Mouse (Mus musculus): ENCODE measurements around the gene Gm3676. TPM values are rescaled to one million over a fixed set of nuclear protein-coding genes. Genes with fewer than 3 reads are reported as not detected.
"Not testable (repeated sequence)": the region's sequence is repeated elsewhere in the genome, so short reads cannot be mapped to it uniquely, and the experiment has no call there.

Gene Gm3676
- polyA plus RNA-seq (2015; fragmentation: Nextera tagmentation; extraction: Ambion mirVana): not detected in 2 replicates

DNA sequence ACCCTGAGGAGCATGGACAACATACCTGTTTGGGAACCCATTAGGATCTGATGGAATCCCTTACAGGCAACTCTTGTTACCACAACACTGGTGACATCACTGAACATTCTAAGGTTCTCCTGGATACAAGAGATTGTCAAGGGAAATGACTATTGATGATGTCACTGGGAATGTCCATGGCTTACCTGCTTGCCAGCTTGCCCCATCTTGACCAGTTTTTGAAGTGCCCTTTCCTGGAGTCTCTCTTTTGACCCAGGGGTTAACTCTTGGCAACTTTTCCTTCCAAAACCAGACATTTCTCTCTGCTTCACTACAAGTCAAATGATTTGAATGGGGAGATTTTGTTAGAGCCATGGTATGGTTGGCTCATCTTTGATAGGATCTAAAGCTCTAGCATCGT lies at the start of gene Gm3676:
Gene Gm3676, minus strand, starts transcription at position 101 of the 400 bp plus-strand sequence.
- H3K36me3 ChIP-seq (ENCODE audit: insufficient read depth, low read length); H3K4me2 ChIP-seq (replicated peaks; ENCODE audit: low read depth, low read length); H3K4me3 ChIP-seq (ENCODE audit: low read depth, low read length); ATAC-seq; H3K4me1 ChIP-seq (ENCODE audit: insufficient read depth, low read depth, low read length); H3K27me3 ChIP-seq (replicated peaks; ENCODE audit: insufficient read depth, low read length); H3K27ac ChIP-seq (ENCODE audit: low read length); H3K9me3 ChIP-seq (ENCODE audit: low read length); H3K9ac ChIP-seq (replicated peaks; ENCODE audit: low read depth); DNase-seq (ENCODE audit: low spot score): not testable (repeated sequence)
- WGBS: no CpG with 5 or more reads among the region's 1 CpGs

- H3K4me2 ChIP-seq (replicated peaks; ENCODE audit: low read depth, low read length): not testable (repeated sequence)
- 74% methylated on average over 2 of the region's 2 CpGs for WGBS
Observed at GRCm38 (mm10) chr14:41648176-41648575, 1.9 kb upstream of the Gm3676 start.

GRCm38 (mm10) chr14:41630144-41630543 lies 16.1 kb downstream of the Gm3676 start:
- DNase-seq (ENCODE audit: low spot score); H3K36me3 ChIP-seq (ENCODE audit: insufficient read depth, low read length); H3K4me3 ChIP-seq (ENCODE audit: low read depth, low read length); H3K27ac ChIP-seq (ENCODE audit: low read length); H3K27me3 ChIP-seq (replicated peaks; ENCODE audit: insufficient read depth, low read length); H3K9ac ChIP-seq (replicated peaks; ENCODE audit: low read depth); H3K9me3 ChIP-seq (ENCODE audit: low read length); H3K4me1 ChIP-seq (ENCODE audit: insufficient read depth, low read depth, low read length); H3K4me2 ChIP-seq (replicated peaks; ENCODE audit: low read depth, low read length); ATAC-seq: not testable (repeated sequence)
- 89% methylated on average over 9 of the region's 11 CpGs for WGBS

More at GRCm38 (mm10) chr14:41648176-41648575, 1.9 kb upstream of the Gm3676 start:
- H3K36me3 ChIP-seq (ENCODE audit: insufficient read depth, low read length); H3K4me3 ChIP-seq (ENCODE audit: low read depth, low read length); ATAC-seq; DNase-seq (ENCODE audit: low spot score); H3K9ac ChIP-seq (replicated peaks; ENCODE audit: low read depth); H3K4me1 ChIP-seq (ENCODE audit: insufficient read depth, low read depth, low read length); H3K9me3 ChIP-seq (ENCODE audit: low read length); H3K27ac ChIP-seq (ENCODE audit: low read length); H3K27me3 ChIP-seq (replicated peaks; ENCODE audit: insufficient read depth, low read length): not testable (repeated sequence)

DNA sequence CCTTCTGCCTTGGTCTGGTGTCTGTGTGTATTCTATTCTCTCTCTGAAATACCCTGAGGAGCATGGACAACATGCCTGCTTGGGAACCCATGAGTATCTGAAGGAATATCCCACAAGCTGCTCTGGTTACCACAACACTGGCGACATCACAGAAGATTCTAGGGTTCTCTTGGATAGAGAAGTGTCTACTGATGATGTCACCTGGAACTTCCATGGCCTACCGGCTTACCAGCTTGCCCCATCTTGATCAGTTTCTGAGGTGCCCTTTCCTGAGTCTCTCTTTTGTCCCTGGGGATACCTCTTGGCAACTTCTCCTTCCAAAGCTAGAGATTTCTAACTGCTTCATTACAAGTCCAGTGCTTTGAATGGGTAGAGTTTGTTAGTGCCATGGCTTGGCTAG lies 21.8 kb downstream of the Gm3676 start, which contains the start of gene Gm3072:
Gene Gm3072, minus strand, starts transcription at position 101 of the 400 bp plus-strand sequence.
- H3K9me3 ChIP-seq (ENCODE audit: low read length); H3K4me3 ChIP-seq (ENCODE audit: low read depth, low read length); H3K27me3 ChIP-seq (replicated peaks; ENCODE audit: insufficient read depth, low read length); DNase-seq (ENCODE audit: low spot score); H3K4me2 ChIP-seq (replicated peaks; ENCODE audit: low read depth, low read length); H3K9ac ChIP-seq (replicated peaks; ENCODE audit: low read depth); ATAC-seq; H3K4me1 ChIP-seq (ENCODE audit: insufficient read depth, low read depth, low read length); H3K36me3 ChIP-seq (ENCODE audit: insufficient read depth, low read length); H3K27ac ChIP-seq (ENCODE audit: low read length): not testable (repeated sequence)
- 63% methylated on average over 1 of the region's 2 CpGs for WGBS

DNA sequence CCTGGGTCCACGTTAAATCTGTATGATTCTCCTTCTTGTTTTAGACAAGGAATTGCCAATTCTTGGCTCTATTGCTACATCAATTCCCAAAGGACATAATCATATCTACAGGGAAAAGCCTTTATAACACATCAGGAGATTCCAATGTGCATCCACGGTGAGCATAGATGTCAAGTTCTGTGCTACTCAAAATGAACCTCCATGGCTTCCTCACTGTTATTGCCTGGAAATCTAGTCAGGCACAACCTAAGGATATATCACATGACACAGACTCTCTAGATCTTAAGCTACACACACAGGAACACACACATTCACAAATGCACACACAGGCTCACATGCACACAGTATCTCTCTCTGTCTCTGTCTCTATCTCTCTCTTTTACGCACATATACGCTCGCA lies 23.8 kb downstream of the Gm3676 start:
- not testable (repeated sequence) for DNase-seq (ENCODE audit: low spot score); H3K4me3 ChIP-seq (ENCODE audit: low read depth, low read length); H3K27me3 ChIP-seq (replicated peaks; ENCODE audit: insufficient read depth, low read length); H3K4me1 ChIP-seq (ENCODE audit: insufficient read depth, low read depth, low read length); H3K9me3 ChIP-seq (ENCODE audit: low read length); H3K4me2 ChIP-seq (replicated peaks; ENCODE audit: low read depth, low read length); ATAC-seq; H3K27ac ChIP-seq (ENCODE audit: low read length); H3K36me3 ChIP-seq (ENCODE audit: insufficient read depth, low read length); H3K9ac ChIP-seq (replicated peaks; ENCODE audit: low read depth)
- 95% methylated on average over 4 of the region's 5 CpGs for WGBS

GRCm38 (mm10) chr14:41610690-41611089 lies 35.6 kb downstream of the Gm3676 start:
- not testable (repeated sequence) for H3K9me3 ChIP-seq (ENCODE audit: low read length); H3K4me3 ChIP-seq (ENCODE audit: low read depth, low read length); H3K4me1 ChIP-seq (ENCODE audit: insufficient read depth, low read depth, low read length); H3K27ac ChIP-seq (ENCODE audit: low read length); H3K27me3 ChIP-seq (replicated peaks; ENCODE audit: insufficient read depth, low read length); DNase-seq (ENCODE audit: low spot score); H3K4me2 ChIP-seq (replicated peaks; ENCODE audit: low read depth, low read length); H3K9ac ChIP-seq (replicated peaks; ENCODE audit: low read depth); ATAC-seq; H3K36me3 ChIP-seq (ENCODE audit: insufficient read depth, low read length)
- 85% methylated on average over 1 of the region's 1 CpGs for WGBS

- H3K4me1 ChIP-seq (ENCODE audit: insufficient read depth, low read depth, low read length); H3K36me3 ChIP-seq (ENCODE audit: insufficient read depth, low read length); ATAC-seq; H3K9ac ChIP-seq (replicated peaks; ENCODE audit: low read depth); DNase-seq (ENCODE audit: low spot score); H3K27me3 ChIP-seq (replicated peaks; ENCODE audit: insufficient read depth, low read length); H3K9me3 ChIP-seq (ENCODE audit: low read length); H3K4me3 ChIP-seq (ENCODE audit: low read depth, low read length); H3K4me2 ChIP-seq (replicated peaks; ENCODE audit: low read depth, low read length); H3K27ac ChIP-seq (ENCODE audit: low read length): not testable (repeated sequence)
- 89% methylated on average over 15 of the region's 15 CpGs for WGBS
Observed at GRCm38 (mm10) chr14:41600935-41601334, 45.4 kb downstream of the Gm3676 start.

Other genes with a start within 250 kb of the Gm3676 start
- gene Gm6482, start 238.2 kb downstream of the Gm3676 start, polyA plus RNA-seq (2015; fragmentation: Nextera tagmentation; extraction: Ambion mirVana): not detected in 2 replicates
- not detected in 2 replicates for gene Gm7954, start 193.0 kb downstream of the Gm3676 start, polyA plus RNA-seq (2015; fragmentation: Nextera tagmentation; extraction: Ambion mirVana)
- gene Gm3486, start 157.0 kb downstream of the Gm3676 start, polyA plus RNA-seq (2015; fragmentation: Nextera tagmentation; extraction: Ambion mirVana): not detected in 2 replicates
- not detected in 2 replicates for gene Gm7970, start 90.9 kb downstream of the Gm3676 start, polyA plus RNA-seq (2015; fragmentation: Nextera tagmentation; extraction: Ambion mirVana)
- gene 1700049E17Rik2, start 73.3 kb downstream of the Gm3676 start, polyA plus RNA-seq (2015; fragmentation: Nextera tagmentation; extraction: Ambion mirVana): not detected in 2 replicates
- gene Gm3072, start 21.9 kb downstream of the Gm3676 start, polyA plus RNA-seq (2015; fragmentation: Nextera tagmentation; extraction: Ambion mirVana): not detected in 2 replicates
- gene Gm8068, start 55.4 kb upstream of the Gm3676 start, polyA plus RNA-seq (2015; fragmentation: Nextera tagmentation; extraction: Ambion mirVana): not detected in 2 replicates
- not detected in 2 replicates for gene Gm7929, start 104.1 kb upstream of the Gm3676 start, polyA plus RNA-seq (2015; fragmentation: Nextera tagmentation; extraction: Ambion mirVana)
- gene Gm47189, start 126.0 kb upstream of the Gm3676 start, polyA plus RNA-seq (2015; fragmentation: Nextera tagmentation; extraction: Ambion mirVana): not detected in 2 replicates